Mouse (Mus musculus) kidney, postnatal 14 days (tissue): ENCODE data around the gene Ercc6l2.

ENCODE experiments used
- DNase-seq: peaks from one replicate; pipeline ENCODE4 v3.0.0; 2022; ENCODE audit warnings: mixed read lengths

Ercc6l2 gene

DNA sequence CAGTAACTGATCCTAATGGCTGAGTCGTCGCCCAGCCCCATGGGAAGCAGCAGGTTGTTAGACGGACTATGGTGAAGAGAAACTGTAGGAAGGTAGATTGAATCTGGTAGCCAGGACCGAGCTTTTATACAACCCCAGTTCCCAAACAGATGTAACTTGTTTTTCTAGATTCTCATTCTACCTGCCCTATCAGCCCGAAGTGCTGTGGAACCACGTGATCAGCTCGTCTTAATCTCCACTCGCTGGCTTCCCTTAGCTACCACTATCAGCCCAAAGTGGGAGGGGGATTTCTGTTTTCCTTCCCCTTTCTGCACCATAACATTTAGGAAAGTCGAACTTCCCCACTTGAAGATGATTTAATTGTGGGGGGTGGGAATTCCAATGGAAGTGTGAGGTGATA lies 121.3 kb downstream of the Ercc6l2 start:
- DNase-seq = no peak

DNA sequence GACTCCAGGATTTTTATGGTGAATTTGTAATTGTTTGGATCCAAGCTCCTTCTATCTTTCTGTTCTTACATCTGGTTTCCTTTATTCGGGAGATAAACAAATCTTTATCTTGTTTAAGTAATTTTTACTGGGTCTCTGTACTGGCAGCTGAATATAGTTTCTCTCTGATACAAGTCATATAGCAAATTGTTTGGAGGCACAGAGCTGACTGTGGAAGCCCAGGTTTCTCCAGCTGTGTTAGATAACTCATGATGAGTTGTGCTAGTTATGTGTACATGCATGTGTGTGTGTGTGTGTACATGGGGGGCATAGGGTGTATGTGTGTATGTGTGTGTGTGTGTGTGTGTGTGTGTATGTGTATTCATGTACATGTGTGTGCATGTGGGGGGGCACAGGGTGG lies 125.2 kb downstream of the Ercc6l2 start:
- no peak for DNase-seq

DNA sequence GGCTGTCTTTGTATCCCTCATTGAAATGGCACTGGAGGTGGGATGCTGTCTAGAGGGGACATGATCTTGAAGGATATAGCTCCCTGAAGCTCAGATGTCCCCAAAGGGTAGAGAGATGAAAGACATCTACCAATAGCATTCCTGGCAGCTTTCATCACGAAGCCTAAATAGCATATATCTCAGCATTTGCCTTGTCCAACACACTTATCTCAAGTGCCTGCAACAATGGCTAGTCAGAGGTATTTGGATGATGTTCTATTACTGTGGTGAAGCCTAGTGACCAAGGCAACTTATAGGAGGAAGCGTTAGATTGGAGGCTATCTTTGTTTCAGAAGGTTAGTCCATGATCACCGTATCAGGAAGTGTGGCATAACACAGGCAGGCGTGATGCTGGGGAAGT lies 126.1 kb downstream of the Ercc6l2 start:
- DNase-seq = no peak

DNA sequence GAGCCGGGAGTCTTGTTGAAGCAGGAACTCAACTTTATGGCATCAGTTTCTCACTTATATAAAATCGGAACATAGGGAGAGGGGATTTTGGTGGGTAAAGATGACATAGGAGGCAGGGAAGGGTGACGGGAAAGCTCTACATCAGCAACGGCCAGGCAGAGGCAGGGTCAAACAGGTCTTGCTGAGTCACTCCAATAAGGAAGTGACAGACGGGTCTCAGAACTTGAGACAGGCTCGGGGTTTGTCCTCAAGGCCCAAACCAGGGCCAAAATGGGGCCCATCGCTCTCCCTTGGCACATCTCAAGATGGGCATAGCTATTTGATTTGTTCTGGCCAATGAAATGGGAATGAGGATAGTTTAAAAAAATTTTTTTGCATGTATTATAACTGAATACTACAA lies 128.6 kb downstream of the Ercc6l2 start:
- no peak for DNase-seq

DNA sequence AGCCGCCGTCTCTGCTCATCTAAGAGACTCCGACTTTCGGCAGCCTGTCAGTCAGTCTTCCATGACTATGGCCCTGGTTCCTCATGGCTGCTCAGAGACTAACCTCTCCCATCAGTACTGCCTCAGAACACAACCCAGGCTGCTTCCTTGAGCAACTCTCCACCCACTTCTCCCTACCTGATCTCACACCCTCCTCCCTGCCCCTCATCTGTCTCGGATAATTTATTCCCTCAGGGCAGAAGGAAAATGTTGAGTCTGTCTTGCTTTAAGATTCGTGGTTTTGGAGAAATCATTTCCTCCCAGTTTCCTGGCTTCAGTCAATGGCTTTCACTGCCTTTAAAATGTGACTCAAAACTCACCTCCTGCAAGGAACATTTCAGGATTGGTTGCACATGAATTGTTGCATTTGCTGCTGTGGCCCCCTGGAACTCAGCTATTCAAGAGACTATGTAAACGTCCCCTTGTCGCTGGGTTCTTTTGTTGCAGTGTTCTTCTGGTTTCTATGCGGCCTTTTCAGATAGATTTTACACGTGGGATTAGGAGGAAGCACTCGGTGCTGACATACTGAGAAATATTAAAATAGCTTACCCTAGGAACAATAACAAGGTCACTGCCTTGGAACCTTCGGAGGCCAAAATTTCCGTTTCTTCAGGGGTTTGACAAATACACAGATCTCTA lies 129.4 kb downstream of the Ercc6l2 start:
- DNase-seq = no peak
